Mouse (Mus musculus): Measurements from ENCODE around the gene Erich3.

GRCm38 (mm10) chr3:154800454-154800853 is 136.8 kb downstream of the Erich3 start:
- TF ChIP-seq CTCF (IDR thresholded peaks at IDR 0.05; ENCODE audit: borderline replicate concordance, insufficient read depth, low read length) = no peak
- TF ChIP-seq POLR2A (IDR thresholded peaks at IDR 0.05; ENCODE audit: low read depth, low read length) = no peak
